Mouse (Mus musculus) C2C12 (cell line): ENCODE data around the gene Ssh3.

Experiments
- CEBPB ChIP-seq: IDR thresholded peaks from one replicate; pipeline ENCODE4 v1.6.1; 2011; ENCODE audit warnings: low read depth, mild to moderate bottlenecking, control low read depth, moderate library complexity
- CTCF ChIP-seq: IDR thresholded peaks from one replicate; pipeline ENCODE4 v1.5.1; 2011; ENCODE audit not compliant: control insufficient read depth, insufficient read depth, insufficient read length
- FOSL1 ChIP-seq: IDR thresholded peaks from one replicate; pipeline ENCODE4 v1.8.0; 2011; ENCODE audit warnings: mild to moderate bottlenecking, low read length; ENCODE audit not compliant: poor library complexity, insufficient read depth, severe bottlenecking
- MAX ChIP-seq: IDR thresholded peaks from one replicate; pipeline ENCODE4 v1.6.1; 2011; ENCODE audit warnings: mild to moderate bottlenecking, control low read depth
- MYOG ChIP-seq: IDR thresholded peaks from one replicate; pipeline ENCODE4 v1.6.1; 2011; ENCODE audit not compliant: control insufficient read depth, insufficient read length; ENCODE audit errors: extremely low read depth
- USF1 ChIP-seq: IDR thresholded peaks from one replicate; pipeline ENCODE4 v1.6.1; 2011; ENCODE audit warnings: low read depth, mild to moderate bottlenecking, control low read depth, moderate library complexity

DNA sequence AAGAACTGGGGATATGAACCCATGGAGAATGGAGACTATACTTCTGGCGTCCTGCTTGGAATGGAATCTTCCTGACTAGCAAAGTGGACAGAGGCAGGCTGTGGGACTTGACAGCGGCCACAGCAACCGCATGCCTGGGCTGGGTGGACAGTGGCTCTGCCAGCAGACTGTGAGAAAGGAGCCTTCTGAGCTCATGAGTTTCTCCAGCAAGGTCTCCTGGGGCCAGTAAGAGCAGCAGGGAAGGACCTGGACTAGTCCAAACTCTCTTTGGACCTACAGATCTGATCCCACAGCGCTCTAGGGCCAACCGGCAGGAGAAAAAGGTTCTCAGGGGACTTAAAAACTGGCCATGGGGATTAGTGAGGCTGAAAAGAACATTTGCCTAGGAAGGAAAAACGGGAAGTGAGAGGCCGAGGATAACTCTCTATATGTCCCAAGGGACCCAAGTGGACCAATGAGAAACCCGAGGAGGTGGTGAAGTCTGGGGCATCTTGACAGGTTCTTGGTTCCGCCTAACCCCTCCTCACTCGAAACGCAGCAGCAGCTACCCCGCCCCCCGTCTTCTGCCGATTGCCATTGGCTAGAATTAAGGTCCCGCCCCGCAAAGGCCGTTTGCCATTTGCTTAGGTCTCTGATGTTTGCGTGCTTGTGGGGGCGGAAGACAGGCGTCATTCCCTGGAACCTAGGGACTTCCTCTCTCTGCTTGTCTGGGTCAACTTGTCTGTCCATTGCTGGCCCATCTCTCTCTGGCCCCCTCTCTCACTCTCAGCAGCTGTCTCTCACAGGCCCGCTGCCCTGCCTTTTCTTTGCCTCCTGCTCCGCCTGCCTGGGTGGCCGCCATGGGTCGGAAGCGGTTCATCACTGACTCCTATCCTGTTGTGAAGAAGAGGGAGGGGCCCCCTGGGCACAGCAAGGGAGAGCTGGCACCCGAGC lies 37.5 kb downstream of the Ssh3 start, which contains the start of gene Pold4:
- no peak for TF ChIP-seq CTCF
- TF ChIP-seq USF1: no peak
- no peak for TF ChIP-seq MAX
- TF ChIP-seq FOSL1: no peak
- TF ChIP-seq MYOG: no peak
- no peak for TF ChIP-seq CEBPB
